Mouse (Mus musculus) myocyte (in vitro differentiated cells): ENCODE results near the gene Rae1.

Experiments
- CEBPB ChIP-seq: IDR thresholded peaks from 2 replicates; pipeline ENCODE4 v1.6.1; 2011; ENCODE audit warnings: mild to moderate bottlenecking, moderate library complexity; ENCODE audit not compliant: poor library complexity, insufficient read depth, severe bottlenecking
- E2F4 ChIP-seq: IDR thresholded peaks from one replicate; pipeline ENCODE4 v1.6.1; 2011; ENCODE audit warnings: mild to moderate bottlenecking, control low read depth, moderate library complexity; ENCODE audit not compliant: insufficient read depth
- MAX ChIP-seq: IDR thresholded peaks from one replicate; pipeline ENCODE4 v1.6.1; 2011; ENCODE audit warnings: low read depth, mild to moderate bottlenecking, control low read depth
- MYOD1 ChIP-seq, 3 experiments: IDR thresholded peaks; one replicate each; pipeline ENCODE4 v1.6.1; 2011; ENCODE audit warnings: control low read depth in 2 of 3, low read depth in 2 of 3, mild to moderate bottlenecking in 2 of 3, moderate library complexity in 1 of 3; ENCODE audit not compliant: insufficient read length in 2 of 3, control insufficient read depth in 1 of 3
- MYOG ChIP-seq, 3 experiments: IDR thresholded peaks; one replicate each; pipeline ENCODE4 v1.6.1; 2011; ENCODE audit warnings: control low read depth in 2 of 3, low read depth in 2 of 3, mild to moderate bottlenecking in 2 of 3; ENCODE audit not compliant: insufficient read length in 2 of 3, control insufficient read depth in 1 of 3, insufficient read depth in 1 of 3
- POLR2A ChIP-seq: IDR thresholded peaks from one replicate; pipeline ENCODE4 v1.6.1; 2011; ENCODE audit warnings: low read depth, mild to moderate bottlenecking, control low read depth, moderate library complexity; ENCODE audit not compliant: insufficient read length
- POLR2AphosphoS2 ChIP-seq: IDR thresholded peaks from one replicate; pipeline ENCODE4 v1.6.1; 2011; ENCODE audit warnings: low read depth, control low read depth; ENCODE audit not compliant: insufficient read length
- SRF ChIP-seq: IDR thresholded peaks from one replicate; pipeline ENCODE4 v1.6.1; 2011; ENCODE audit warnings: low read depth; ENCODE audit not compliant: control insufficient read depth, insufficient read length
- TCF12 ChIP-seq: IDR thresholded peaks from one replicate; pipeline ENCODE4 v1.6.1; 2011; ENCODE audit warnings: mild to moderate bottlenecking, control low read depth; ENCODE audit not compliant: poor library complexity, insufficient read depth, severe bottlenecking
- TCF3 ChIP-seq: IDR thresholded peaks from one replicate; pipeline ENCODE4 v1.6.1; 2011; ENCODE audit warnings: low read depth, control low read depth; ENCODE audit not compliant: insufficient read length
- USF1 ChIP-seq: IDR thresholded peaks from one replicate; pipeline ENCODE4 v1.6.1; 2011; ENCODE audit warnings: low read depth, mild to moderate bottlenecking, control low read depth, moderate library complexity

DNA sequence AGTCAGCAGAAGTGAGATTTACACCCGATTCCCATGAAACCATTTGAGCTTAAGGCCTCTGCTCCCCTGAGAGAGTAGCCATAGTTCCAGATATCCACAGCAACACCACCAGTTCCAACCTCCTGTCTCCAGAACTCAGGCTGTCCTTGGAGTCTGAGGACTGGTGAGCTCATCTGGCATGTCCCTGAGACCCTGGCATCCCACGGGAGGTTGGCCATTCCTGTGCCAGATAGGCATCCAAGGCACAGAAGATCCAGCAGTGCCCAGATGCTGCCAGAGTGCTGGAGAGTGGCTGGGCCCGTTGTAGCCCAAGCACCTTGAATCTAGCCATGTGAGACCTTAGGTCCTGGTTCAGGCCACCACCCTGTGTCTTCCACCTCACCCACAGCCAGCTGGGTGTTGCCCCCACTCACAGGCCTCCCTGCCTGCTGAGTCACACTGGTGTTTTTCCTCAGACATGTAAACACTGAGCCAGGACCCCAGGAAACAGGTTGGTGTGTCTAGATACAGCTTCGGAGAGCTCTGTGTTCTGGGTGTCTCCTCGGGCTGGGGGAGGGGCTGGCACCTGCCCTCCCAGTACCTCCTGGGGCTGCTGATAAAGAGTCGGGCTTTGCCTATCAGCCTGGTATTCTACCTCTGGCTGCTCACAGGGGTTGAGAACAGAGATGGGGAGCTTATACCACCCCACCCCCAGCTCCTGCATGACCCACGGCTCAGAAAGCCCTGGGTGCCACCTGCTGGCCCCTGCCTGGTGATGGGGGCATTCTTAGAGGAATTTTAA, 38.1 kb downstream of the Rae1 start:
- no peak for TF ChIP-seq MYOD1 (IDR thresholded peaks at IDR 0.05; ENCODE audit: control insufficient read depth in 1 of 3, insufficient read length in 2 of 3, low read depth in 2 of 3)
- TF ChIP-seq POLR2A, result no peak
- no peak for TF ChIP-seq MAX
- TF ChIP-seq POLR2AphosphoS2, result peak; percentile 21
- TF ChIP-seq USF1, result no peak
- no peak for TF ChIP-seq SRF
- no peak for TF ChIP-seq CEBPB
- no peak for TF ChIP-seq MYOG (IDR thresholded peaks at IDR 0.05; ENCODE audit: control insufficient read depth in 1 of 3, insufficient read depth in 1 of 3, insufficient read length in 2 of 3, low read depth in 2 of 3)
- TF ChIP-seq TCF3, result no peak
- TF ChIP-seq TCF12, result no peak
- no peak for TF ChIP-seq E2F4
